Mouse (Mus musculus): ENCODE results near the gene Ric1. TPM values are rescaled to one million over a fixed set of nuclear protein-coding genes. Genes with fewer than 3 reads are reported as not detected.

The Ric1 gene
- polyA plus RNA-seq (2016; fragmentation: Nextera tagmentation; extraction: Ambion mirVana) = 9.8 and 10.2 TPM in 2 replicates

- no peaks in the 10 kb centered on the region for H3K27me3 ChIP-seq (ENCODE audit: low read depth, poor library complexity, severe bottlenecking)
- H3K4me3 ChIP-seq = peak within 1 kb of the TSS; percentile 93
- H3K4me1 ChIP-seq = peaks cover 20% of the 10 kb centered on the region
- peak; percentile 92 for DNase-seq (ENCODE audit: low spot score)
- H3K27ac ChIP-seq (replicated peaks) = peak within 1 kb of the TSS; percentile 96
- WGBS = 1% methylated on average over 80 of the region's 80 CpGs
- no peaks in the 10 kb centered on the region for H3K9me3 ChIP-seq (replicated peaks)
- no peaks in the 10 kb centered on the region for H3K36me3 ChIP-seq
Measured at GRCm38 (mm10) chr19:29521637-29522435, at the start of gene Ric1. Ric1 (plus strand) TSS chr19:29522282.

DNA sequence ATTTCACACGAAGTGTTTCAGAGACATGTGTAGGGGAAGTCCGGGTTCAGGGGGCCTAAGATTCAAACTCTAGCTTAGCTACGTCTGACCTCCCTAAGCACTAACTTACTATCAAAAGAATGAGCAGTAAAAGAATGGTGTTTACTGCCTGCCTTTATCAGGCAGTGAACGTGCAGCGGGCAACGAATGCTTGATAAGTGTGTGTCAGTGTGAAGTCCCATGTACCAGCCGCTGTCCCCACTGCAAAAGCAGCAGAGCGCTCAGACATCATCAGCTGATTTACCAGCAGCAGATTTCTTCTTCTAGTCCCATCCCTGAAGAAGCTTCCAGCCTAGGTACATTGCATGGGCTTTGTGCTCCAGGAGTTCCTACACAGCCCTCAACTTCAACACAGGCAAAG is 49.7 kb upstream of the Ric1 start:
- 90% methylated on average over 8 of the region's 8 CpGs for WGBS
- no peaks in the 10 kb centered on the region for H3K36me3 ChIP-seq
- DNase-seq (ENCODE audit: low spot score) = no peak
- H3K27ac ChIP-seq (replicated peaks) = no peak overlapping the region
- no peaks in the 10 kb centered on the region for H3K9me3 ChIP-seq (replicated peaks)
- H3K4me3 ChIP-seq = no peak overlapping the region
- H3K4me1 ChIP-seq = peaks cover 5% of the 10 kb centered on the region
- H3K27me3 ChIP-seq (ENCODE audit: low read depth, poor library complexity, severe bottlenecking) = no peaks in the 10 kb centered on the region

GRCm38 (mm10) chr19:29472946-29473345 is 49.1 kb upstream of the Ric1 start:
- Histone ChIP-seq H3K9me3 (replicated peaks) (no peaks in the 10 kb centered on the region), H3K4me3 (no peak overlapping the region), H3K4me1 (peaks cover 5% of the 10 kb centered on the region), H3K27ac (replicated peaks) (no peak overlapping the region), H3K27me3 (ENCODE audit: low read depth, poor library complexity, severe bottlenecking) (no peaks in the 10 kb centered on the region), H3K36me3 (no peaks in the 10 kb centered on the region)
- DNase-seq (ENCODE audit: low spot score) = no peak
- WGBS = 91% methylated on average over 5 of the region's 5 CpGs

- Histone ChIP-seq H3K27ac (replicated peaks) (no peak overlapping the region), H3K4me3 (no peak overlapping the region)
Measured at GRCm38 (mm10) chr19:29474803-29475202, 47.3 kb upstream of the Ric1 start.

DNA sequence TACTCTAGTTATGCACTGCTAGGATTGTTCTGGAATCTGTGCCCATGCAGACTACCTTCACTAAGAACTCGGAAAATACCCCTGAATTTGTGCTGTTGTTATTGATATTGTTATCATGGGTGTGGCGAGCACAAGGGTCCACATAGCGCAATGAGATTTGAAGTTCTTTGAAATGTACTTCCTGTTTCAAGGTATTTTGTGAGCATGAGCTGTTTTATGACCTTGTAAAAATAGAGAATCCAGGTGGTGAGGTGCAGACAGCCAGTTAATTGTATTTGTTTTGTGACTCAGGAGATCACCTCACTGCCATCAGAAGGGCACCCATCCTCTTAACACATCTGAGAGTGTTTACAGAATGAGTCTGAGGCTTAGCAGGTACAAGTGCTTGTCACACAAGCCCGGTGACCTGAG is 46.9 kb upstream of the Ric1 start:
- H3K4me3 ChIP-seq = no peak overlapping the region
- WGBS = 85% methylated on average over 4 of the region's 4 CpGs
- no peaks in the 10 kb centered on the region for H3K9me3 ChIP-seq (replicated peaks)
- H3K4me1 ChIP-seq = peaks cover 5% of the 10 kb centered on the region
- H3K27me3 ChIP-seq (ENCODE audit: low read depth, poor library complexity, severe bottlenecking) = no peaks in the 10 kb centered on the region
- H3K27ac ChIP-seq (replicated peaks) = no peak overlapping the region
- no peak for DNase-seq (ENCODE audit: low spot score)
- H3K36me3 ChIP-seq = no peaks in the 10 kb centered on the region

More at GRCm38 (mm10) chr19:29474803-29475202, 47.3 kb upstream of the Ric1 start:
- DNase-seq (ENCODE audit: low spot score) = no peak
- Histone ChIP-seq H3K27me3 (ENCODE audit: low read depth, poor library complexity, severe bottlenecking) (no peaks in the 10 kb centered on the region), H3K4me1 (peaks cover 5% of the 10 kb centered on the region), H3K9me3 (replicated peaks) (no peaks in the 10 kb centered on the region), H3K36me3 (no peaks in the 10 kb centered on the region)
- 68% methylated on average over 2 of the region's 2 CpGs for WGBS

GRCm38 (mm10) chr19:29478598-29478997 is 43.5 kb upstream of the Ric1 start:
- H3K27ac ChIP-seq (replicated peaks) = no peak overlapping the region
- H3K4me3 ChIP-seq = no peak overlapping the region
- no peaks in the 10 kb centered on the region for H3K36me3 ChIP-seq
- DNase-seq (ENCODE audit: low spot score) = no peak
- no peaks in the 10 kb centered on the region for H3K9me3 ChIP-seq (replicated peaks)
- 67% methylated on average over 4 of the region's 4 CpGs for WGBS
- H3K27me3 ChIP-seq (ENCODE audit: low read depth, poor library complexity, severe bottlenecking) = no peaks in the 10 kb centered on the region
- H3K4me1 ChIP-seq = peaks cover 5% of the 10 kb centered on the region

DNA sequence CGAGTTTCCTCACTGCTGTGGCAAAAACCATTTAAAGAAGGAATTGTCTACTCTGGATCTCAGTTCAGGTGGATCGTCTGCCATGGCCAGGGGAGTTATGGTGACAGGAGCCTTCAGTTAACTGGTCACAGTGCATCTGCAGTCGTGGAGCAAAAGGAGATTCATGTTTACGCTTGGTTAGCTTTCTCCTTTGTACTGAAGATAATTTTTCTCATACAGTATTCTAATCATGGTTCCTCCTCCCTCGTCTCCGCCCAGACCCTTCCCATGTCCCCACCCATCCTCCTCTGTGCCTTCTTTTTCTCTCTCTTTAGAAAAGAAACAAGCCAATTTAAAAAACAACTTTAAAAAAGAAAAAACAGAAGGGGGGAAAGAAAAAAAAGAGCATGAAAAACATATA is 40.5 kb upstream of the Ric1 start:
- Histone ChIP-seq H3K9me3 (replicated peaks) (no peaks in the 10 kb centered on the region), H3K27me3 (ENCODE audit: low read depth, poor library complexity, severe bottlenecking) (no peaks in the 10 kb centered on the region), H3K36me3 (no peaks in the 10 kb centered on the region), H3K27ac (replicated peaks) (no peak overlapping the region), H3K4me1 (peaks cover 5% of the 10 kb centered on the region), H3K4me3 (no peak overlapping the region)
- 82% methylated on average over 6 of the region's 6 CpGs for WGBS
- DNase-seq (ENCODE audit: low spot score) = no peak

DNA sequence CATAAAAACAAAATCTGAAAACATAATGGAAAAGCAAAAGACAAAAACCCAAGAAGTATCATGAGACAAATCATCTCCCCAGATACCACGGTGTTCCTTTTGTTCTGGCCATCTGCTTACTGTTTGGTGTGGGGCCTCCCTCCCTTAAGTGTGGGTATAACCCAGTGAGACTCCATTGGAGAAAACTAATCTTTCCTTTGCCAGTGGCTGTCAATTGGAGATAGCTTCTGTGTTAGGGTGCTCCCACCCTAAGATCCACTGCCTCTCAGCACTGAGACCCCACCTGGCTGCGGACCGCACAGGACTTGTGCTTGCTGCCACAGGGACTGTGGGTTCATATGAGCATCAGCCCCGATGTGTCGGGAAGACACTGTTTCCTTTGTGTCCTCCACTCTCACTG is 39.9 kb upstream of the Ric1 start:
- H3K4me1 ChIP-seq = peaks cover 5% of the 10 kb centered on the region
- no peaks in the 10 kb centered on the region for H3K9me3 ChIP-seq (replicated peaks)
- no peak for DNase-seq (ENCODE audit: low spot score)
- H3K4me3 ChIP-seq = no peak overlapping the region
- H3K27me3 ChIP-seq (ENCODE audit: low read depth, poor library complexity, severe bottlenecking) = no peaks in the 10 kb centered on the region
- WGBS = 82% methylated on average over 5 of the region's 5 CpGs
- H3K27ac ChIP-seq (replicated peaks) = peak overlapping the region; percentile 53; the same call in 1 of the 2 replicates
- no peaks in the 10 kb centered on the region for H3K36me3 ChIP-seq

- no peaks in the 10 kb centered on the region for H3K36me3 ChIP-seq
- no peaks in the 10 kb centered on the region for H3K9me3 ChIP-seq (replicated peaks)
- H3K27me3 ChIP-seq (ENCODE audit: low read depth, poor library complexity, severe bottlenecking) = no peaks in the 10 kb centered on the region
- no peak for DNase-seq (ENCODE audit: low spot score)
- 76% methylated on average over 3 of the region's 3 CpGs for WGBS
- H3K4me1 ChIP-seq = peaks cover 5% of the 10 kb centered on the region
- no peak overlapping the region for H3K4me3 ChIP-seq
- H3K27ac ChIP-seq (replicated peaks) = peak overlapping the region; percentile 53; the same call in 1 of the 2 replicates
Measured at GRCm38 (mm10) chr19:29482637-29483036, 39.4 kb upstream of the Ric1 start.

DNA sequence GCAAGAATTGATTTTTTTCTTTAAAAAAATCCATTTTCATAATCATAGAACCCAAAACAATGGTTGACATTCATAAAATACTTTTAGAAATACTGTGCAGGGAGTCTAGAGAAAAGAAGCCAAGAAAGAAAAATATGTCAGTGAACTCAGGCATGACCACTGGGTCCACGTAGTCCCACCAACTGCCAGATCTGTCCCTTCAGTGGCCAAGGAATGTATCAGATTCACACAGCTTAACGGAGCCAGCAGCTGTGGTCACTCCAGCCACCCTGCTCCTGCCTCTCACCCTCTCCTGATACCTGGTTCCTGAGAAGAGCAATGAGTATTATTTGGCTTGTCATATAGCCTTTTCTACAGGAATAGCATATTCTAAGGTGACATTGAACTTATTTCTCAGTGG is 38.7 kb upstream of the Ric1 start:
- DNase-seq (ENCODE audit: low spot score) = no peak
- H3K27me3 ChIP-seq (ENCODE audit: low read depth, poor library complexity, severe bottlenecking) = no peaks in the 10 kb centered on the region
- no peaks in the 10 kb centered on the region for H3K36me3 ChIP-seq
- H3K27ac ChIP-seq (replicated peaks) = no peak overlapping the region
- peaks cover 5% of the 10 kb centered on the region for H3K4me1 ChIP-seq
- H3K9me3 ChIP-seq (replicated peaks) = no peaks in the 10 kb centered on the region
- H3K4me3 ChIP-seq = no peak overlapping the region
- WGBS = 91% methylated on average over 2 of the region's 2 CpGs

DNA sequence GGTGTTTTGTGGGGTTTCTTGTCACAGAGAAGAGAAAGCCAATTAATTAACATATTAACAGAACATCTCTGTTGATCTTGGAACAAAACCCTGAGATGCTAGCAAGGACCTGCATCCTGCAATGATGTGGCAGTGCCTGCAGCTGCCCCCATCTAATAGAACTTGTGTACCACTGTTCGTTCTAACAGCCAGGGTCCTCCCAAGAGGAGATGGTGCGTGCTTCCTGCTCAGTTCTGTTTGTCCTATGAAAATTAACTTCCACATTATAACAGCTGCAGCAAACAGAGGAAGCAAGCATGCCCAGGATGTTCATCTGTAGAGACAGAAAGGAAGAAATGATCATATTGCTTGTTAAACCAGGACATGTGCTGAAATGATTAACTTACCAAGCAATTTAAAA is 37.5 kb upstream of the Ric1 start:
- Histone ChIP-seq H3K36me3 (no peaks in the 10 kb centered on the region), H3K9me3 (replicated peaks) (no peaks in the 10 kb centered on the region), H3K27me3 (ENCODE audit: low read depth, poor library complexity, severe bottlenecking) (no peaks in the 10 kb centered on the region), H3K4me3 (no peak overlapping the region), H3K27ac (replicated peaks) (no peak overlapping the region), H3K4me1 (peaks cover 5% of the 10 kb centered on the region)
- WGBS = 86% methylated on average over 2 of the region's 2 CpGs
- DNase-seq (ENCODE audit: low spot score) = no peak

- no peaks in the 10 kb centered on the region for H3K27me3 ChIP-seq (ENCODE audit: low read depth, poor library complexity, severe bottlenecking)
- no peak for DNase-seq (ENCODE audit: low spot score)
Measured at GRCm38 (mm10) chr19:29485257-29485948, 36.7 kb upstream of the Ric1 start.

More at GRCm38 (mm10) chr19:29485257-29485948, 36.7 kb upstream of the Ric1 start:
- Histone ChIP-seq H3K27ac (replicated peaks) (no peak overlapping the region), H3K9me3 (replicated peaks) (no peaks in the 10 kb centered on the region), H3K36me3 (no peaks in the 10 kb centered on the region), H3K4me1 (peaks cover 5% of the 10 kb centered on the region), H3K4me3 (no peak overlapping the region)
- WGBS = 89% methylated on average over 3 of the region's 3 CpGs
